Mouse (Mus musculus) intestine, embryonic 15.5 days (tissue): ENCODE results near the gene Tuft1. TPM values are rescaled to one million over a fixed set of nuclear protein-coding genes. Genes with fewer than 3 reads are reported as not detected.
"Not testable (repeated sequence)": the region's sequence is repeated elsewhere in the genome, so short reads cannot be mapped to it uniquely, and the experiment has no call there.

Source experiments
- ATAC-seq: fragments of 200-750 bp; cut with Nextera tagmentation; 2 replicates; pipeline ENCODE4 v1.8.0; 2017; ENCODE audit warnings: moderate TSS enrichment, moderate library complexity
- H3K27ac ChIP-seq: fragments of 300-500 bp; sonication (generic); 2 replicates; pipeline ENCODE4 v1.5.1; 2015; ENCODE audit warnings: mild to moderate bottlenecking, inconsistent platforms
- H3K27me3 ChIP-seq: fragments of 300-500 bp; sonication (generic); replicated peaks from 2 replicates; pipeline ENCODE4 v1.6.1; 2015; ENCODE audit warnings: inconsistent platforms
- H3K36me3 ChIP-seq: fragments of 300-500 bp; sonication (generic); 2 replicates; pipeline ENCODE4 v1.6.1; 2015; ENCODE audit warnings: inconsistent platforms
- H3K4me1 ChIP-seq: fragments of 300-500 bp; sonication (generic); replicated peaks from 2 replicates; pipeline ENCODE4 v1.6.1; 2015; ENCODE audit warnings: inconsistent platforms
- H3K4me2 ChIP-seq: fragments of 300-500 bp; sonication (generic); replicated peaks from 2 replicates; pipeline ENCODE4 v1.6.1; 2015; ENCODE audit warnings: mild to moderate bottlenecking, inconsistent platforms
- H3K4me3 ChIP-seq: fragments of 300-500 bp; sonication (generic); replicated peaks from 2 replicates; pipeline ENCODE4 v1.5.1; 2015; ENCODE audit warnings: inconsistent platforms
- H3K9ac ChIP-seq: fragments of 300-500 bp; sonication (generic); 2 replicates; pipeline ENCODE4 v1.6.1; 2015; ENCODE audit warnings: inconsistent platforms
- H3K9me3 ChIP-seq: fragments of 300-500 bp; sonication (generic); 2 replicates; pipeline ENCODE4 v1.6.1; 2016; ENCODE audit warnings: inconsistent platforms
- WGBS: fragments of 180-500 bp; shearing (Covaris S2); methylation state at CpG from one replicate; pipeline ENCODE4 v1.1.7; 2015; 5-methylcytosine and 5-hydroxymethylcytosine counted together
- polyA plus RNA-seq: library from polyadenylated mRNA; unstranded; fragments of >200 nt; fragmentation: Nextera tagmentation; extraction: Ambion mirVana; gene quantifications from 2 replicates; pipeline ENCODE4 v1.2.1, GENCODE M21; 2015

Gene Tuft1
- polyA plus RNA-seq, 1 experiment from 2014 or later, result 11.6 TPM

DNA sequence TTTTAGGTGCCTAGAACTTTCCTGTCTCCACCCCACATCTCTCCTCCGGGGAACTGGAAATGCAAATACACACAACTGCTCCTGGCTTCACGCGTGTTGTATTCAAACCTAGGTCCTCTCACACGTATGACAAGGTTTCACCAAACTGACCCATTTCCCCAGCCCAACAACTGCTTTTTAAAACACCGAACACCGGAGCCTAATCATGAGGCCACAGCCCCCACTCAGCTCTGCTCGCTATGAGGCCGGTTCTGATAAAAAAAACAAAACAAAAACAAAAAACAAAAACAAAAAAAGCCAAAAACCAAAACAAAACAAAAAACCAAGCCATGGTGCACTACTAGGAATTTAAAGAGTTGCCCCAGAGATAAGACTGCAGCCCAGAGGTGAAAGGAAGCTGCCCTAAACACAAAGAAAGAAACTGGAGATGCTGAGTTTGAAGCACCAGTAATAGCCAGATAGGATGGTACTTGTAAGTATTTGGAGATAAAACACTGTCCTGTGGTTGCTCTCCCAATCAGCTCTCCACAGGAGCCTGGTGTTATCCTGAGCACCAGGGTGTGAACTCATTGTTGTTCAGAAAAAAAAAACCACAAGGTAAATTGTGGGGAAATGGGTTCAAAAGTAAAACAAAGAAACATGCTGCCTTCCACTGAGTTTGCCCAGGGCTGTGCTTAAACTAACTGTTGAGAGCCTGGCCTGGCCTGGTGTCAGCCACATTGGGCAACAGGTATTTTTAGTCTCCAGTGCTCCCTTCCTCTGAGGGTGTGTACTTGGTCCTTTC lies 27.5 kb upstream of the Tuft1 start:
- not testable (repeated sequence) for H3K27ac ChIP-seq, H3K4me3 ChIP-seq, H3K27me3 ChIP-seq, H3K4me1 ChIP-seq, H3K36me3 ChIP-seq, H3K9ac ChIP-seq, H3K4me2 ChIP-seq, H3K9me3 ChIP-seq, ATAC-seq
- 89% methylated on average over 8 of the region's 8 CpGs for WGBS

DNA sequence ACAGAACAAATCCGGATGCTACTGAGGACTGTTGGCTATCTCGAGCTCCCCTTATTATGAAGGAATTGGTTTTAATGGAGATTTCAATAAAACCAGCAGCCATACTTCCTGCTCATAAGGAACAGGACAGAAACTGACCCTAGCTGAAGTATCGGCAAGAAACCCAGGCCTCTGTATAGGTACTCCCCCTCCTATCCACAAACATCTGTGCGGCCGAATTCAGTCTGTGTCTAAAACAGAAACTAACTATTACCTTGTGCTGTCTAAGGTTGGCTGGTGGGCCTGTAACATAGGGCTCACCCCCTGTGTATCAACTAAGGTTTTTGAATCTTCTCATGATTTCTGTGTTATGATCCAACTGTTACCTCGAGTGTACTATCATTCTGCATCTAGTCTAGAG lies 25.0 kb upstream of the Tuft1 start:
- no peak overlapping the region for H3K27ac ChIP-seq
- no peak overlapping the region for H3K4me2 ChIP-seq
- no peaks in the 10 kb centered on the region for H3K36me3 ChIP-seq
- no peaks in the 10 kb centered on the region for H3K9me3 ChIP-seq
- 0 out of 2 replicates have a peak, but pooled peaks cover 3% of the 10 kb centered on the region for H3K4me1 ChIP-seq
- ATAC-seq, result no peak
- 81% methylated on average over 6 of the region's 6 CpGs for WGBS
- H3K9ac ChIP-seq, result no peak overlapping the region
- H3K27me3 ChIP-seq, result no peaks in the 10 kb centered on the region
- no peak overlapping the region for H3K4me3 ChIP-seq

DNA sequence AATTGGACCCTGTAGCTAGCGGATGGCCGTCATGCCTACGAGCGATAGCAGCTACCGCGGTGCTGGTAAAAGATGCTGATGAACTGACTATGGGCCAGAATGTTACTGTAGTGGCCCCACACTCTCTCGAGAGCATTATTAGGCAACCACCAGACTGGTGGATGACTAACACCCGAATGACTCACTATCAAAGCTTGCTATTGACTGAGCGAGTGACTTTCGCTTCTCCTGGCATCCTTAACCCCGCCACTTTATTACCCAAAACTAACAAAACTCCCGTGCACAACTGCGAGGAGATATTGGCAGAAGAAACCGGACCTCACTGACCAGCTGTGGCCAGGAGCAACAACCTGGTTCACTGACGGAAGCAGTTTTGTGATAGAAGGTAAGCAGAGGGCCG lies 22.1 kb upstream of the Tuft1 start:
- Histone ChIP-seq H3K4me3 (no peak overlapping the region), H3K27me3 (no peaks in the 10 kb centered on the region), H3K9me3 (no peaks in the 10 kb centered on the region), H3K9ac (no peak overlapping the region), H3K36me3 (no peaks in the 10 kb centered on the region), H3K27ac (no peak overlapping the region), H3K4me1 (0 out of 2 replicates have a peak, but pooled peaks cover 3% of the 10 kb centered on the region), H3K4me2 (peak overlapping the region; percentile 38; the same call in 1 of the 2 replicates)
- ATAC-seq, result peak; percentile 74
- WGBS, result 75% methylated on average over 16 of the region's 16 CpGs

DNA sequence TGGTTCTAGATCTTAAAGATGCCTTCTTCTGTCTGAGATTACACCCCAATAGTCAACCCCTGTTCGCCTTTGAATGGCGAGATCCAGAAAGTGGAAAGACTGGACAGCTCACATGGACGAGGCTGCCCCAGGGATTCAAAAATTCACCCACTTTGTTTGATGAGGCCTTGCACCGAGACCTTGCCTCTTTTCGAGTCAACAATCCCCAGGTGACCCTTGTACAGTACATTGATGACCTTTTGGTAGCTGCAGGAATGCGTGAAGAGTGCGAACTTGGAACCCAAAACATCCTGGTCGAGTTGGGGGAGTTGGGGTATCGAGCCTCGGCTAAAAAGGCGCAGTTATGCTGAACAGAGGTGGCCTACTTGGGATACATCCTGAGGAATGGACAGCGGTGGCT lies 21.4 kb upstream of the Tuft1 start:
- H3K27me3 ChIP-seq, H3K36me3 ChIP-seq, H3K9ac ChIP-seq, H3K27ac ChIP-seq, H3K4me2 ChIP-seq, H3K9me3 ChIP-seq, H3K4me3 ChIP-seq, H3K4me1 ChIP-seq, ATAC-seq: not testable (repeated sequence)
- WGBS, result 82% methylated on average over 12 of the region's 12 CpGs

DNA sequence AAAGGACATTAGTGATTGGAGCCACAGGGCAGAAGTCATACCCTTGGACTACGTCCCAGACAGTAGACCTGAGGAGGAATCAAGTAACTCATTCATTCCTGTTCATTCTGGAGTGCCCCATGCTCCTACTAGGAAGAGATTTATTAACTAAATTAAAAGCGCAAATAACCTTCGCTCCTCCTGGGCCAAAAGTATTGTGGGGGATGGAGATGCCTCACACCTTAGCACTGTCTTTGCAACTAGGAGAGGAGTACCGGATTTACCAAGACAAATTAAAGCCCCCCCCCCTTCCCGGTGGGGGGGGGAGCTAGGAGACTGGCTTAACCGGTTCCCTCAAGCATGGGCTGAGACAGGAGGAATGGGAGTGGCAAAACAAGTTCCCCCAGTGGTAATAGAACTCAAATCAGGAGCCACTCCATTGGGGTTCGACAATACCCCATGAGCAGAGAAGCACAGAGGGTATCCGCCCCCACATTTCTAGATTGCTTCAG lies 20.7 kb upstream of the Tuft1 start:
- Histone ChIP-seq H3K9me3 (no peaks in the 10 kb centered on the region), H3K4me1 (0 out of 2 replicates have a peak, but pooled peaks cover 3% of the 10 kb centered on the region), H3K4me2 (no peak overlapping the region), H3K9ac (no peak overlapping the region), H3K27ac (no peak overlapping the region), H3K27me3 (no peaks in the 10 kb centered on the region), H3K36me3 (no peaks in the 10 kb centered on the region), H3K4me3 (no peak overlapping the region)
- ATAC-seq, result peak; percentile 41
- 64% methylated on average over 8 of the region's 8 CpGs for WGBS

DNA sequence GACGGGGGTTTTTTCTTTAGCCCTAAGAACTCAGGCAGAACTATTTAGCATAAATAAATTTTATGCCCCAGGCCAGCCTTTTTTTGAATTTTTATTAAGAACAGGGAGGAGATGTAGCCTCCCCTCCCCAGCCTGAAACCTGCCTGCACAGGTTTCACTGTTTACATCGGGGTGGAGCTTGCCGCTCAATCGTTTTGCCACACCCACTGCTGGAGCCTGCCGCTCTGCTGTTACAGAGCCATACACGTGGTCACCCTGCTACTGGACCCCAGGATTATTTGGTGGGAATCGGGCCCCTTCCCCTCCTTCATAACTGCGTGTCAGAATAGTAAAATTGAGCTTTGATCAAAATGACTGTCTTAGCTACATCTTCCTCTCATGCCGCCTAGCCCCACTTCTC lies 16.4 kb upstream of the Tuft1 start:
- not testable (repeated sequence) for H3K4me1 ChIP-seq, H3K4me3 ChIP-seq, H3K4me2 ChIP-seq, H3K36me3 ChIP-seq, ATAC-seq, H3K27ac ChIP-seq, H3K9ac ChIP-seq, H3K27me3 ChIP-seq, H3K9me3 ChIP-seq
- WGBS, result 72% methylated on average over 9 of the region's 9 CpGs

DNA sequence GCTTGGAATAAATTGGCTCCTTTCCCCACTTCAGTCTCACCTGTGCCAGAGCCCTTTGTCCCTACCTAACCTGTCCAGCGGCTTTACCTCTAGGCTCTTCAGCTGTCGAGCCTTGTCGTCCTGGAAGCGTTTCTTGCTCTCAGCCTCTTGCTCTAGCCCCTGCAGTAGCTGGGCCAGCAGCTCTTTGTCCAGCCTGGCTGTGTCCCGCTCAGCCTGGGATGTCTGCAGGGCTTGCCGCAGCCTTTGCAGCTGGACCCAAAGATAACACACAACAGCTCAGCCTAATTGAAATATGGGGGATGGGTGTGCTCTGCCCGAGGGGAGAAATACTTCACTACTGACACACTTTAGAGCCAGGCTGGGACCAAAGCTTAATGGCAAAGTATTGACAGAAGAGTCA lies 7.2 kb upstream of the Tuft1 start:
- H3K27me3 ChIP-seq, H3K4me3 ChIP-seq, H3K36me3 ChIP-seq, H3K27ac ChIP-seq, H3K4me1 ChIP-seq, H3K4me2 ChIP-seq, H3K9me3 ChIP-seq, H3K9ac ChIP-seq: not testable (repeated sequence)
- 19% methylated on average over 7 of the region's 7 CpGs for WGBS
- peak; percentile 48; the same call in 1 of the 2 replicates for ATAC-seq

DNA sequence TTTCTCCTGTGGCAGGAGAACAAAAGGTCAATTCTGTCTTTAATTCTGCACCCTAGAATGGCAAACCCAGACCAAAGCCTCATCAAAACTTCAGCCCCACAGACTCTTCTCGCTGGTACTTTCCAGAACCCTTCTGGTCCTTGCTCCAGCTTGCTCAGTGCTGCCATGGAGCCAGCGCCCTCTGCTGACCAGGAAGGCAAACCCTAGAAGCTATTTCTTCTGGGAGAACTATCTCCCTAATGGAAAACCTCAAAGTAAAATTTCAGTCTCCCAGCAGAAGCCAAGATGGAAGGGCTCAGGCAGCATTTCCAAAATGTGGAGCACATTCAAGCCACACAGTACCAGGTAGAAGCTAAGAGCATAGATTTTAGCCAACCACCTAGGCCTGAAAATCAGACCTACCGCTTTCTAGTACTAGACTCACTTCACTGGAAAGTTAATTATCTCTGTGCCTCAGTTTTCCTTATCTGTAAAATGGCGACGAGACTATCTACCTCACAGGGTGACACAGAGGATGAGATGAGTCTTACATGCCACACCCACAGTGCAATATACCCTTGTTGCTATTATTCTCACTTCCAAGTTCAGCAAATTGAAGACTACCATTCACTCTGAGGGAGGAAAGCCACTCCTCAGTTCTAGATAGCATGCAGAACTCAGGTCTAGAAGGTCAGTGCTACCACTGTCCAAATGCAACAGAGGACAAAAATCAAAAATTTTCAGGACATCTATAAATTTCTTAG lies 6.6 kb upstream of the Tuft1 start:
- not testable (repeated sequence) for H3K27ac ChIP-seq, H3K27me3 ChIP-seq, H3K4me3 ChIP-seq, H3K36me3 ChIP-seq, H3K4me2 ChIP-seq, H3K9me3 ChIP-seq, H3K9ac ChIP-seq, H3K4me1 ChIP-seq
- WGBS, result 66% methylated on average over 4 of the region's 5 CpGs
- peak; percentile 32; the same call in 1 of the 2 replicates for ATAC-seq

DNA sequence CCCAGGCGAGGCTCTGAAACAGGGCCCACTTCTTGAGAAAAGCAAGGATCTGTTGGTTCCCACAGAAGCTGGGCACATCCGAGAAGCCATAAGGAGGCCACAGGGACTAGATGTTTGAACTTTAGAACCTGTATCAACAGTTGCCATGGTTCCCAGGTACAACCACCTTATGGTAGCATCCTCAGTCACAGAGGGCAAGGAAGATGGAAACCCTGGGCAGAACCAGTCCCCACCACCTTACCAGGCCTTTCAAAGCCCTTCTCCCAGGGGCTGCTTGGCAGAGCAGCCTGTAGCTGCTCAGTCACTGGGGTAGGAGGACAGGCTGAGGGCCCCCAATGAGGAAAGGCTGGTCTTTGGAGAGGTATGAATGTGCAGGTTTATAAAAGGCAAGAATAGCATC lies 2.2 kb upstream of the Tuft1 start:
- H3K4me3 ChIP-seq, H3K4me1 ChIP-seq, H3K27ac ChIP-seq, H3K27me3 ChIP-seq, H3K4me2 ChIP-seq, H3K36me3 ChIP-seq, H3K9me3 ChIP-seq, ATAC-seq, H3K9ac ChIP-seq: not testable (repeated sequence)
- 87% methylated on average over 2 of the region's 2 CpGs for WGBS

DNA sequence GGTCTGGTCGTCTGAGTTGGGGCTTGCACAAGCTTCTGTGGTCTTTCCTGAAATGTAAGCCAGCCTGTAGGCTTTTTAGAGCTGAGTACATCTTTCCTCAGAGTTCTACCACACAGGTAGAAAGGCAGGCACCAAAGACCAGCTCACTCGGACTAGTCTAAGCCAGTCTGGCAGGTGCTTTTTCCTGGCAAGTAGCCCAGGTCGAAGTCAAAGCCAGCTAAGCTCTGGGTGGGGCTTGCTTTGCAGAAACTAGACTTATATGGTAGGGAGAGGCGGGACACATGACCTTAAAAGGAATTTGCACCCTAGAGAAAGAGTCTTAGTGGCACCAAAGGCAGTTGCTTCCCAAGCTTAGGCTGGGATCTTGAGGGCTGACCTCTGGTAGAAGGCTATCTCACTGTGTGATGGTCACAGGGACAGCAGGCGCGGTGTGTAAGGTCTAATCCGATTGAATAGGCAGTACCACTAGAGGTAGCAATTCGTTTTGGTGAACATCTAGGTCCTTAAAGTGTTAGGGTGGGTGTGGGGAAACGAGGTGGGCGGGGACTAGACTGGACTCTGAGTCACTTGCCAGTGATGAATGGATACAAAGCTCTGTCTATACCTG lies 573 bp upstream of the Tuft1 start:
- not testable (repeated sequence) for H3K4me1 ChIP-seq, H3K9me3 ChIP-seq, H3K9ac ChIP-seq, H3K4me3 ChIP-seq, H3K27me3 ChIP-seq, H3K36me3 ChIP-seq
- H3K27ac ChIP-seq, result peak overlapping the region; percentile 74
- WGBS, result 23% methylated on average over 8 of the region's 10 CpGs
- ATAC-seq, result peak; percentile 95
- H3K4me2 ChIP-seq, result peak overlapping the region; percentile 48

DNA sequence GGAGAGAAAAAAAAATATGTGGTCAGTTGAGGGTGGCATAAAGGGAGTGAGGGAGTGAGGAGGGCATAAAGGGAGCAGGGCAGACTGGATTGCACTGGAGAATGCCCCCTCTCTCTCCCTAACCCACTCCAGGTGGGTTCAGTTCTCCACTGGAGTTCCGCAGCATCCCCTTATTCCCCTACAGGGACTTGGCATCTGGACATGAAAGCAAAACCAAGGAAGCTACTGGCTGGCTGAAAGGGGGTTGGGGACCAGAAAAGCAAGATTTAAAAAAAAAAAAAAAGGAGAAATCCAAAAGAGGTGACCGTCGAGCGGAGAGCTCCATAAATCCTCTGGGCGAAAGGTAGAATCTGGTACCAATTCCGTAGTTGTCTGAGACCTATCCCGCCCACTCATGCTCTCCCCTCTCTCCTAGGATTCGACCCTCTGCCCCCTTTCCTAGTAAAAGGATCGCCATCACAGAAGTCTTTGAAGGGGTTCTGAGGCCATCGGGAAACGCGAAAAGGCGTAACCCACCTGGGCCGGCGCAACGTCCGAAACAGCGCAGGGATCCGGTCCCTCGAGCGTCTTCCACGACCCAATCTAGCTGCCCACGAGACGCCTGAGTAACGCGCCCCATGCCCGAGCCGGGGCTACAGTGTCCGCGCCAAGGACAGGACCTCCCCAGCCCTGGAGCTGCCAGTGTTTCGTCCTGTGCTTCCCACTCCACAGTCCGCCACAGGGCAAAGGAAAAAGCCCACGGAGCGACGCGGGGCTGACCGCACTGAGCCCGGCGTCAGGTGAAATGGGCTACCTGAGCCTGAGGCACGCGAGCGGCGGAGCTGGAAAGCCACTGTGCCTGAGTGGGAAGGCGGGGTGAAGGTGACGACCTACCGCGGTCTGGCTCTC lies 576 bp downstream of the Tuft1 start:
- peak; percentile 27 for ATAC-seq
- not testable (repeated sequence) for H3K27me3 ChIP-seq, H3K9me3 ChIP-seq, H3K36me3 ChIP-seq, H3K27ac ChIP-seq, H3K4me1 ChIP-seq
- WGBS, result 5% methylated on average over 22 of the region's 47 CpGs
- H3K4me2 ChIP-seq, result peak overlapping the region; percentile 74
- peak overlapping the region; percentile 48 for H3K9ac ChIP-seq
- H3K4me3 ChIP-seq, result peak overlapping the region; percentile 43

DNA sequence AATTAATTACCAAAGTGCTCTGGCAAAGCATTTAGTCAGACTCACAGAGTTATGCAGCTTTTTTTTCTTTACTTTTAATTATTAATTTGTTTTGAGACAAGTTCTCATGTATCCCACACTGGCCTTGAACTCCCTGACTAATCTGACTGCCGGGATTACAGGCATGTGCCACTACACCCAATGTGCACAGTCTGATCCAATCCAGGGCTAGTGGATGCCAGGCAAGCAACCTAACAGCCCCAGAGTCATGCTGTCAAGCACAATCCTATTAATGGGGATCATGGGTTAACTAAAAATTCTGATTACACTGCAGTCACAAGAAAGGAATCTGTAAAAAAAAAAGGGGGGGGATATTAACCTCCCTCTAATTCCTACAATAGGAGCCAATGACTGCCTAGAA lies 4.7 kb downstream of the Tuft1 start:
- WGBS, result 56% methylated on average over 1 of the region's 1 CpGs
- peaks cover 19% of the 10 kb centered on the region for H3K4me1 ChIP-seq
- not testable (repeated sequence) for H3K9ac ChIP-seq, H3K4me2 ChIP-seq, H3K36me3 ChIP-seq, H3K9me3 ChIP-seq, H3K27ac ChIP-seq, ATAC-seq, H3K27me3 ChIP-seq, H3K4me3 ChIP-seq
